Mouse (Mus musculus) heart, adult 9 months (tissue): ENCODE data around the gene Cabp2.

Experiments
- DNase-seq, 2 experiments: peaks; one replicate each; pipeline ENCODE4 v3.0.0; 2022; ENCODE audit warnings: low spot score in 2 of 2

Cabp2 gene

DNA sequence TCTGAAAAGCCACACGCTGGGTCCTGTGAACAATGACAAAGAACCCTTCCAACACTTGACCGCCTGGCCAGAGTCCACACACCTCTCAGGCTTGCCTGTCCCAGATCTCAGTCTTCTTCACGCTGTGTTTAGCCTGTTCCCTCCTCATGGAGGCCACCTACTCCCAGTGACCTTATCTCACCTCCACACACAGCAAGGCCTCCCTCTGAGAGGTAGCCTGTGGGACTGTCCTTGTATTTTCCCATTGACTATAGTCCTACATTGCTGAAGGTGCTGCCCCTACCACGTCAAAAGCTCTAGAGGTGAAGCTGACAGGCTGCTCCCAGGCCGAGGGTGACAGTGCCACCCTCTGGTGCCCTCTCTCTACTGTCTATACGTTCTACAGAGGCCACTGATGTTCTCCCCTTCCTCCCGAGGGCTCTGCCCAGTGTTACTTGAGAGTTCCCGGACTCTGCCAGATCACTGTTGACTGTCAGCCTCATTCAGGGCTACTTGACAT lies 818 bp upstream of the Cabp2 start:
- DNase-seq: no peak

DNA sequence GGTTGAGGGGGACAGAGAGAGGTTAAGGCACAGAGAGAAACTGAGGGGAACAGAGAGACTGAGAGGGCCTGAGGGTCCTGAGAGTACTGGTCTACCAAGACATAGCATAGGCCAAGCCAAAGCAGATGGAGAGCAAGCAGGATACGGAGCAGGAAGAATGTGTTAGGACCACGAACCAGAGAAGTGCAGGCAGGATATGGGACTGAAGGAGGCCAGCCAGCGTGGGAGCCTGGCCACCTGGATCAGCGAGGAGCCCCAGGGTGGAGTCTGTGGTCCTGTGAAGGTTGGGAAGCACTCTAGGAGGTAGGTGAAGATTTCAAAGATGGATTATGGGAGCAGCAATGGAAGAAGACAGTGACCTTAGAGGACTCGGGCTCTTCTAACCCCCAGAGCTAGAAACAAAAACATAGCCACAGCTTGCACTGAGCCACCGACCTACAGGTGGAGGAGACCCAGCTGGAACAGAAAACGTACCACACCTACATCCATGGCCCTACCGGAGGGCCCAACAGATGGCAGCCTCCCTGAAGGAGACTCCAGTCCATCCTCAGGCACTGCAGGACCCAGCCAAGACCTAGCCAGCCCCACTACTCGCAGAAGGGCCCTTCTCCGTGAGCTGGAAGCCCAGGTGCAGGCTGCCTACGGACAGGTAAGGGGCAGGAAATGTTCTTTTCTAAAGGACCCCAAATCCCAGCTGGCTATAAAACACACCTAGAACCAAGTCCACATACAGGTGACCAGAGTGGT lies 1.0 kb downstream of the Cabp2 start:
- DNase-seq: no peak

GRCm38 (mm10) chr19:4083316-4083715 lies 1.9 kb downstream of the Cabp2 start:
- DNase-seq: no peak

DNA sequence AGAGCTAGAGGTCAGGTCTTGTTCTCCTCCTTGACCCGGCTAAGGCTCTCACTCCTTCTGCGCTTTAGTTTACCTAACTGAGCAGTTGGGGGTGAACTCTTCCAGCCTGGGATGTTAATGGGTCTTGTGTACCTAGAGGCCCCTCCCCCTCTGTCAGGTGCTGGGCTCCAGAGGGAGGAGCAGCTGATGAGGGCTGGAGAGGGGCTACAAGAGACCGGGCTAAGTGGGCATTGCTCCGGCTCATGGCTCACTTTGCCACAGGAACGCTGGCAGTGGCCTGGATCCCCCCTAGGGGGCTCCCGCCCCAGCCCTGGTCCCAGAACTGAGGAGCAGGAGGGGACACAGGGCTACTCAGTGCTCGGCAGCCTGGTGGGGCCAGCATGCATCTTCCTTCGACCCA lies 2.4 kb downstream of the Cabp2 start:
- no peak for DNase-seq

GRCm38 (mm10) chr19:4084984-4085383 lies 3.6 kb downstream of the Cabp2 start:
- no peak for DNase-seq

GRCm38 (mm10) chr19:4086156-4086555 lies 4.8 kb downstream of the Cabp2 start:
- no peak for DNase-seq

GRCm38 (mm10) chr19:4087090-4087489 lies 5.7 kb downstream of the Cabp2 start:
- no peak for DNase-seq

DNA sequence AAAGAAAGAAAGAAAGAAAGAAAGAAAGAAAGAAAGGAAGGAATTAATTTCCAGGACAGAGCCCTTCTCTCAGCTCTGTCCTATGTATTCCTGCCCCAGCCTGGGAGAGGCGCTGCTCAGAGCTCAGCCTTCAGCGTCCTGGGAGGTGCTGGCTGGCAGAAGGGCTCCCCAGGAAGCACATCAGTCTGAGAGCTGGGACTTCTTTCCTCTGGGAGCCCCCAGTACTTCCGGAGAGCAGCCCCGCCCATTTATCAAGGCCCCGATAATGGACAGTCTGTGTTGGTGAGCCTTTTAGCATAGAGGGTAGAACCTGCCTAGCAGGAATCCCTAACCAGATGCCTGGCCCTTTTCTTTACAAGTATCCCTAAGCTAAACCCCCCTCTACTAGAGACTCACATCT lies 6.8 kb downstream of the Cabp2 start:
- DNase-seq: no peak

- DNase-seq: no peak
Observed at GRCm38 (mm10) chr19:4089128-4089527, 7.8 kb downstream of the Cabp2 start.

GRCm38 (mm10) chr19:4090446-4090845 lies 9.1 kb downstream of the Cabp2 start:
- DNase-seq: no peak

DNA sequence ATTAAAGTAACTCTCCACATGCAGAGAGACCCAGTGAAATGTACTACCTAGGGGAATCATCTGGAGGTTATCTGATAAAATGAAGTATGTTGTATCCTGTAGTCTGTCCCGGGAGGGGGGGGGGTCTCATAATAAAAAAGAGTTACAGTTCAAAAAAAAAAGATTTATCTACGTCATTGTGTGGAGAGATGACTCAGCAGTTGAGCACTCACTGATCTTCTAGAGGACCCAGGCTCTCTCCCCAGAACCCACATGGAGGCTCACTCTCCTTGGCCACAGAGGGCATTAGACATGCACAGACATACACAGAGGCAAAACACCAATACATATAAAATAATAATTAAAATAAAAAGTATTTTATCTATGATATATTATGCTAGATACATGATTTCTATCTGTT lies 10.0 kb downstream of the Cabp2 start:
- DNase-seq: no peak

DNA sequence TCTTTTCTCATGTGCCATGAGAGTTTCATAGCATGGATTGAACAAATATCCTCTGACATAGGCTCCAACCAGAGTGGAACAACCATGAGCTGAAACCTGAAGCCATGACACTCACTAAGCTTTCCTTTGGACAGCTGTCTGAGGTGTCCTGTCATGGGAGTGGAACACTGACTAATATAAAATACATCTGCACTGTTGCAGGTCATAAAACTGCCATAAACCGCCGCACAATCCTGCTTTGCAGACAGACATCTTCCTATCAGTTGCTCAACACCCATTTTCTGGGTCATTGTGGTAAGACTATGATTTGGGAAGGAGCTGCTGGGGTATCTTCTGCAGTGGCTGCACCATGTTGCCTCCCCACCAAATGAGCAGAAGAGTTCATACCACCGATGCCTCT lies 11.4 kb downstream of the Cabp2 start:
- DNase-seq: no peak

GRCm38 (mm10) chr19:4093772-4094171 lies 12.4 kb downstream of the Cabp2 start:
- DNase-seq: no peak

GRCm38 (mm10) chr19:4094348-4094747 lies 13.0 kb downstream of the Cabp2 start:
- DNase-seq: no peak

DNA sequence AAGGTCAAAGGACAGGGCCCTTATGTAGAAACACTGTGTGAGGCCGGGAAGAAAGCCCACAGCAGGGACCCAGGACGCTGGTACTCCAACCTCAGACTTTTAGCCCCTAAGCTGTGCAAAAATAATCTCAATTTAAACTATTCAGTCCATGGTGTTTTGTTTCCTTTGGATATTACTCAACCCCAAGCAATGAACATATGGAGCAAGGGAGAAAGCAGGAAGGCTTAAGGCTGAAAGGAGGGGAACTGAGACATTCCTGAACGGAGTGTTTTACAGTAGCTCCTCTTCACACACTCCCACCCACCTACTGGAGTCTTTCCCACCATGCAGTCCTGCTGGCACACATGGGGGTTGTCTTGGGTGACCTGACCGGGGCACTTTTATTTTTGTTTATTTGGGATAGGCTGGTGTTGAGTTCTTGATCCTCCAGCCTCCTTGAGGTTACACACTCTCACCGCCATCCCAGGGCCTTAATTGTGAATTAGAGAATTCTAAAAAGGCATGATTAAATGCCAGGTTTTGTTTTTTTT lies 13.5 kb downstream of the Cabp2 start:
- no peak for DNase-seq

DNA sequence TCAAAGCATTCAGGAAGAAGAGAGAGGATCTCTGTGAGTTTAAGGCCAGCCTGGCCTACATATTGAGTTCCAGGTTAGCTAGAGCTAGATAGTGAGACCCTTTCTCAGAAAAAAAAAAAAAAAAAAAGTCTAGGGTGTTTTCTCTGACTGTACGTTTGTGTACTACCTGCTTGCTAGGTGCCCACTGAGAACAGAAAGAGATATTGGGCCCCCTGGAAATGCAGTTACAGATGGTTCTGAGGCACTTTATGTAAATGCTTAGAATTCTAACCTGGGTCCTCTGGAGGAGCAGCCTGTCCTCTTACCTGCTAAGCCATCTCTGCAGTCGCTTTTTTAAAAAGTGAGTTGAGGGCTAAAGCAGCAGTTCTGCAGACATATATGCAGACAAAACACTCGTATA lies 14.4 kb downstream of the Cabp2 start:
- DNase-seq: no peak

DNA sequence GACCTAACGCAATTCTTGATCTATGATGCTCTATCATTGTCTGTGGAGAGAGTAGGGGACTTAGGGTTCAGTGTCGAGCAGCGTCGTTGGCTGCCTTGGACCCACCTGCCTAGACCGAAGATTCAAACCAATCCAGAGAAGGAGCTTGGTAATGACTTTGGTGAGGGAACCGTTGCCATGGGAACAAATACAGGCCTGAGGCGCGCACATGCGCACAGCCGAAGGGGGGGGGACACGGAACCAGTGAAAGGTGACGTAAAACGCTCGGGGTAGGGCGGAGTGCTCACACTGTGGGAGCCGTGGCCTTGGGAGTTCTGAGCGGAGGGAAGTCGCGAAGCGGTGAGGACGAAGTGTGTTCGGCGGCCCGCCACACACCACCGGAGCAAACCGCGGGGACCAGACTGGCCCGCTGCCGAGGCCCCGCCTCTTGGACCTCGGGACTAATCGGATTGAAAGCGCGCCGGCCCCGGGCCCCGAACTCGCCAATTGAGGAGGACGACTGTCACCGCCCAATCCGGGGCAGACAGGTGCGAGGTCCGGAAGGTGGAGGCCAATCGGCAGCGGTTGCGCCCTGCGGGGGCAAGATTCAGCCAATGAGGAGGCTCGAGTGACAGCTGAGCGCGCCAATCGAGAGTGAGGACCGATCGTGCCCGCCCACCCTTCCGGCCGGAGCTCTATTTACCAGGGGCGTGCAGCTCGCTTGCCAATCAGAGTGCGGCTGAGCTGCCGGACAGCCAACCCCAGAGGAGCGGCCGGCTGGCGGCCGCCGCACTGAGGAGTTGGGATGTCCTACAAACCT lies 15.5 kb downstream of the Cabp2 start, which contains the start of gene Cdk2ap2:
Cdk2ap2 (plus strand) TSS at position 541 of the 799 bp plus-strand sequence.
- peak; percentile 98 to 100 for DNase-seq

- no peak for DNase-seq
Observed at GRCm38 (mm10) chr19:4097441-4097825, 16.1 kb downstream of the Cabp2 start.

GRCm38 (mm10) chr19:4098426-4098825 lies 17.0 kb downstream of the Cabp2 start:
- no peak for DNase-seq

- peak; percentile 86 to 93 for DNase-seq
Observed at GRCm38 (mm10) chr19:4099056-4099455, 17.7 kb downstream of the Cabp2 start.

GRCm38 (mm10) chr19:4099837-4100717 lies 18.7 kb downstream of the Cabp2 start, which contains the start of gene Pitpnm1:
Gene Pitpnm1 (plus strand): TSS chr19:4099998.
- peak; percentile 82 to 83 for DNase-seq
